Mouse (Mus musculus) heart, adult 2 months (tissue): ENCODE results near the gene Slc41a3.

Experiments used
- CTCF ChIP-seq: fragments of 200-600 bp; IDR thresholded peaks from 2 replicates; pipeline ENCODE4 v1.8.1; 2022; ENCODE audit warnings: antibody characterized with exemption, mild to moderate bottlenecking, moderate library complexity
- POLR2A ChIP-seq: fragments of 200-500 bp; IDR thresholded peaks from 2 replicates; pipeline ENCODE4 v1.6.1; 2011; ENCODE audit warnings: mild to moderate bottlenecking, low read depth, low read length, control low read depth; ENCODE audit not compliant: insufficient read depth

DNA sequence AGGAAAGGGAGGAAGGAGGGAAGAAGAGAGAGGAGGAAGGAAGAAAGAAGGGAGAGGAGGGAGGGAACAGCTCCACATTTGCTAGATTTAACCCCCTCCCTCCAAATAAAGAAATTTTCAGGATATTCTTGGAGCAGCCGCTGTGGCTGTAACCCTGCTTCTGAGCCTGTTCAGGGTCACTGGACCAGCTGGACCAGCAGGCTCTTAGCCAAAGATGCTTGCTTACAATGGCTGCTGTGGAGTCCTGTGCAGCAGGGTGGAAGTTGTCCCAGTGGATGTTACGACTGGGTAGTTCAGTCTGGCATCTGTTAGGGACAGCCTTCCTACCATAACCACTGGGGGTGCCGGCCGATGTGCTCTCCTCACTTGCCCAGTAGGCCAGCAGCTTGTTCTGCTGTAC, 35.8 kb upstream of the Slc41a3 start:
- no peak for TF ChIP-seq CTCF
- TF ChIP-seq POLR2A = no peak
